Mouse (Mus musculus) mammary gland, adult 2 months (tissue): Measurements from ENCODE around the gene Asb7. TPM values are rescaled to one million over a fixed set of nuclear protein-coding genes. Genes with fewer than 3 reads are reported as not detected.

Source experiments
- polyA plus RNA-seq: library from polyadenylated mRNA; depleted of rRNA; stranded (reverse); fragments of >200 nt; gene quantifications from 2 replicates; pipeline ENCODE4 v1.2.3, GENCODE M21; 2012; ENCODE audit warnings: low replicate concordance; rRNA removed

Gene Asb7
- 3.5 and 4.7 TPM in 2 replicates for polyA plus RNA-seq

DNA sequence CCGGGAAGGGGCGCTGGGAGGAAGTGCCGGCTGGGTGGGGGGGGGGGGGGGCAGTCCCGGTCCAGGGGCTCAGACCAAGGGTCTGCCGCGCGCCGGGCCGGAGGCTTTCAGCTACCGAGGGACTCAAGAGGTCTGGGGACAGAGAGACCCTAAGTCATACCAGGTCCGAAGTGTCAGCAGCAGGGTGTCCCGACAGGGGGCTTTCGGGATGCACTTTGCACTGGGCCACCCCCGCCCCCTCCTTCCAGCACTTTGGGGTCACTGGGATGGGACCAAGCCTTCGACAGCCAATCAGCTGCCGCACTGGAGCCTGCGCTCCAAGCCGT, at the start of gene Asb7:
Gene Asb7 (minus strand): TSS at position 303 of the 326 bp plus-strand sequence.

GRCm38 (mm10) chr7:66689620-66690360, 394 bp upstream of the Asb7 start, which contains the start of gene Lins1:
Gene Lins1 (plus strand): TSS chr7:66689889.

Other genes with a start within 250 kb of the Asb7 start
- gene Lins1, start 293 bp upstream of the Asb7 start, polyA plus RNA-seq = 4.2 and 8.7 TPM in 2 replicates
- 0.05 and 0.72 TPM in 2 replicates for gene Cers3, start 53.9 kb upstream of the Asb7 start, polyA plus RNA-seq
- gene Adamts17, start 150.1 kb upstream of the Asb7 start, polyA plus RNA-seq = 1.0 and 2.8 TPM in 2 replicates